In genomic region chr15:89147024-89147423, GRCm38 (mm10) we compare ENCODE assay signal across 8 mouse cellular contexts. TPM values are rescaled to one million over a fixed set of nuclear protein-coding genes. Genes with fewer than 3 reads are reported as not detected.
DNase-seq lines count a peak whose midpoint lies in the region; ATAC-seq and TF ChIP-seq lines count a peak whose summit lies in the region.

No protein-coding gene starts in this region.

- 8% methylated on average over 16 of the region's 16 CpGs for WGBS in forebrain, postnatal 0 days
- 2% methylated on average over 15 of the region's 16 CpGs for WGBS in kidney, postnatal 0 days
- whole genome bisulfite sequencing in midbrain, embryonic 15.5 days, result 6% methylated on average over 16 of the region's 16 CpGs

- no peaks in the 10 kb centered on the region for H3K9me3 ChIP-seq in forebrain, postnatal 0 days (ENCODE audit: low read length)
- no peaks in the 10 kb centered on the region for H3K9me3 ChIP-seq in kidney, postnatal 0 days (replicated peaks; ENCODE audit: low read length)
- H3K9me3 ChIP-seq in midbrain, embryonic 15.5 days, result no peaks in the 10 kb centered on the region

- ATAC-seq in activated CD4-positive, CD25-positive, alpha-beta regulatory T cell, adult 4 months, result peak; percentile 66
- peak; percentile 14; the same call in 1 of the 2 replicates for ATAC-seq in forebrain, postnatal 0 days
- ATAC-seq in kidney, postnatal 0 days (replicated peaks; ENCODE audit: low FRiP score, low read depth), result no peak
- peak; percentile 7; the same call in 1 of the 2 replicates for ATAC-seq in midbrain, embryonic 15.5 days (replicated peaks)

- H3K4me2 ChIP-seq in forebrain, postnatal 0 days (ENCODE audit: low read depth), result peak overlapping the region; percentile 83
- H3K4me2 ChIP-seq in kidney, postnatal 0 days (ENCODE audit: low read length), result peak overlapping the region; percentile 89
- peak overlapping the region; percentile 71 for H3K4me2 ChIP-seq in midbrain, embryonic 15.5 days

- peaks cover 14% of the 10 kb centered on the region for H3K36me3 ChIP-seq in forebrain, postnatal 0 days (ENCODE audit: insufficient read depth)
- no peaks in the 10 kb centered on the region for H3K36me3 ChIP-seq in kidney, postnatal 0 days (ENCODE audit: insufficient read depth, low read length)
- 0 out of 2 replicates have a peak, but pooled peaks cover 4% of the 10 kb centered on the region for H3K36me3 ChIP-seq in midbrain, embryonic 15.5 days (replicated peaks)

- H3K4me3 ChIP-seq in layer of hippocampus, adult 2 months, result peak overlapping the region; percentile 47; the same call in 1 of the 2 replicates
- H3K4me3 ChIP-seq in forebrain, postnatal 0 days (ENCODE audit: low read depth, low read length), result peak overlapping the region; percentile 76
- peak overlapping the region; percentile 12; the same call in 1 of the 2 replicates for H3K4me3 ChIP-seq in kidney, postnatal 0 days (replicated peaks; ENCODE audit: low read depth, low read length)
- H3K4me3 ChIP-seq in midbrain, embryonic 15.5 days, result peak overlapping the region; percentile 89

- no peaks in the 10 kb centered on the region for H3K27me3 ChIP-seq in forebrain, postnatal 0 days (ENCODE audit: insufficient read depth, low read length)
- H3K27me3 ChIP-seq in kidney, postnatal 0 days (ENCODE audit: insufficient read depth, low read length), result peaks cover 5% of the 10 kb centered on the region; the same call in 1 of the 2 replicates
- no peaks in the 10 kb centered on the region for H3K27me3 ChIP-seq in midbrain, embryonic 15.5 days (replicated peaks)

- H3K9ac ChIP-seq in forebrain, postnatal 0 days, result peak overlapping the region; percentile 55
- no peak overlapping the region for H3K9ac ChIP-seq in kidney, postnatal 0 days (ENCODE audit: low read depth, low read length)
- peak overlapping the region; percentile 64 for H3K9ac ChIP-seq in midbrain, embryonic 15.5 days

- TF ChIP-seq CTCF in layer of hippocampus, adult 2 months (conservative IDR thresholded peaks at IDR 0.05), result no peak
- TF ChIP-seq CTCF in forebrain, postnatal 0 days (IDR thresholded peaks at IDR 0.05; ENCODE audit: low read depth), result no peak
- TF ChIP-seq CTCF in kidney, postnatal 0 days (IDR thresholded peaks at IDR 0.05; ENCODE audit: low read depth), result no peak

- H3K27ac ChIP-seq in layer of hippocampus, adult 2 months, result peak overlapping the region; percentile 24; the same call in 1 of the 2 replicates
- H3K27ac ChIP-seq in forebrain, postnatal 0 days (ENCODE audit: low read depth, low read length), result peak overlapping the region; percentile 59
- H3K27ac ChIP-seq in kidney, postnatal 0 days, result no peak overlapping the region
- H3K27ac ChIP-seq in midbrain, embryonic 15.5 days, result peak overlapping the region; percentile 84

- H3K4me1 ChIP-seq in forebrain, postnatal 0 days (ENCODE audit: insufficient read depth), result peaks cover 15% of the 10 kb centered on the region; the same call in 1 of the 2 replicates
- peaks cover 28% of the 10 kb centered on the region for H3K4me1 ChIP-seq in kidney, postnatal 0 days (replicated peaks; ENCODE audit: insufficient read depth, low read length)
- H3K4me1 ChIP-seq in midbrain, embryonic 15.5 days, result peaks cover 40% of the 10 kb centered on the region

- DNase-seq in layer of hippocampus, adult 2 months (ENCODE audit: low spot score in 2 of 2), result no peak
- no peak for DNase-seq in layer of hippocampus, postnatal 36 days
- DNase-seq in forebrain, postnatal 0 days, result peak; percentile 49
- DNase-seq in kidney, postnatal 0 days (ENCODE audit: low spot score), result no peak
- DNase-seq in thymus, postnatal 36 days, result peak; percentile 74 to 82
- DNase-seq in ovary, postnatal 36 days (ENCODE audit: low spot score), result no peak

RNA-seq across cellular contexts. Expression of gene Mapk11, which starts 2.4 kb away (rescaled TPM):
- total RNA-seq in layer of hippocampus, adult 2 months (2021), result 10 to 100 TPM; 21.6 to 25.8 TPM
- total RNA-seq in layer of hippocampus, postnatal 36 days (2021), result 10 to 100 TPM; 21.9 to 22.8 TPM
- 10 to 100 TPM; 21.2 to 22.5 TPM for polyA plus RNA-seq in activated CD4-positive, CD25-positive, alpha-beta regulatory T cell, adult 4 months (2017; shearing (Covaris generic))
- total RNA-seq in forebrain, postnatal 0 days (2014; rRNA removed), result 35.2 and 35.8 TPM in 2 replicates
- polyA plus RNA-seq in forebrain, postnatal 0 days (2015; fragmentation: Nextera tagmentation; extraction: Ambion mirVana), result 16.2 and 21.3 TPM in 2 replicates
- 7.5 and 9.3 TPM in 2 replicates for polyA plus RNA-seq in kidney, postnatal 0 days (2015; fragmentation: Nextera tagmentation; extraction: Ambion mirVana)
- 30.8 and 32.5 TPM in 2 replicates for polyA plus RNA-seq in midbrain, embryonic 15.5 days (2015; fragmentation: Nextera tagmentation; extraction: Ambion mirVana)

RNA-seq across cellular contexts. Expression of gene Mapk12, which starts 6.5 kb away (rescaled TPM):
- 1 to 10 TPM; 4.4 to 5.6 TPM for total RNA-seq in layer of hippocampus, adult 2 months (2021)
- 1 to 10 TPM; 3.1 to 4.7 TPM for total RNA-seq in layer of hippocampus, postnatal 36 days (2021)
- 1 to 10 TPM; 1.1 to 2.1 TPM for polyA plus RNA-seq in activated CD4-positive, CD25-positive, alpha-beta regulatory T cell, adult 4 months (2017; shearing (Covaris generic))
- total RNA-seq in forebrain, postnatal 0 days (2014; rRNA removed), result 1.8 and 3.4 TPM in 2 replicates
- polyA plus RNA-seq in forebrain, postnatal 0 days (2015; fragmentation: Nextera tagmentation; extraction: Ambion mirVana), result 2.0 and 2.8 TPM in 2 replicates
- 12.3 and 13.5 TPM in 2 replicates for polyA plus RNA-seq in kidney, postnatal 0 days (2015; fragmentation: Nextera tagmentation; extraction: Ambion mirVana)
- polyA plus RNA-seq in midbrain, embryonic 15.5 days (2015; fragmentation: Nextera tagmentation; extraction: Ambion mirVana), result 4.0 and 5.1 TPM in 2 replicates

RNA-seq across cellular contexts. Expression of gene Hdac10, which starts 18.5 kb away (rescaled TPM):
- total RNA-seq in layer of hippocampus, adult 2 months (2021), result 10 to 100 TPM; 16.3 to 17.9 TPM
- total RNA-seq in layer of hippocampus, postnatal 36 days (2021), result 10 to 100 TPM; 14.3 to 14.7 TPM
- polyA plus RNA-seq in activated CD4-positive, CD25-positive, alpha-beta regulatory T cell, adult 4 months (2017; shearing (Covaris generic)), result 10 to 100 TPM; 14.3 to 16.1 TPM
- total RNA-seq in forebrain, postnatal 0 days (2014; rRNA removed), result 33.1 and 44.3 TPM in 2 replicates
- polyA plus RNA-seq in forebrain, postnatal 0 days (2015; fragmentation: Nextera tagmentation; extraction: Ambion mirVana), result 27.9 and 30.1 TPM in 2 replicates
- 12.8 and 13.2 TPM in 2 replicates for polyA plus RNA-seq in kidney, postnatal 0 days (2015; fragmentation: Nextera tagmentation; extraction: Ambion mirVana)
- 27.0 and 31.4 TPM in 2 replicates for polyA plus RNA-seq in midbrain, embryonic 15.5 days (2015; fragmentation: Nextera tagmentation; extraction: Ambion mirVana)

RNA-seq across cellular contexts. Expression of gene Tubgcp6, which starts 24.1 kb away (rescaled TPM):
- total RNA-seq in layer of hippocampus, adult 2 months (2021), result 10 to 100 TPM; 31.0 to 31.5 TPM
- 10 to 100 TPM; 28.4 to 35.3 TPM for total RNA-seq in layer of hippocampus, postnatal 36 days (2021)
- 10 to 100 TPM; 12.6 to 13.2 TPM for polyA plus RNA-seq in activated CD4-positive, CD25-positive, alpha-beta regulatory T cell, adult 4 months (2017; shearing (Covaris generic))
- 24.6 and 42.4 TPM in 2 replicates for total RNA-seq in forebrain, postnatal 0 days (2014; rRNA removed)
- 7.4 and 8.8 TPM in 2 replicates for polyA plus RNA-seq in forebrain, postnatal 0 days (2015; fragmentation: Nextera tagmentation; extraction: Ambion mirVana)
- polyA plus RNA-seq in kidney, postnatal 0 days (2015; fragmentation: Nextera tagmentation; extraction: Ambion mirVana), result 6.6 and 7.4 TPM in 2 replicates
- 20.1 and 21.2 TPM in 2 replicates for polyA plus RNA-seq in midbrain, embryonic 15.5 days (2015; fragmentation: Nextera tagmentation; extraction: Ambion mirVana)

RNA-seq across cellular contexts. Expression of gene Plxnb2, which starts 33.6 kb away (rescaled TPM):
- total RNA-seq in layer of hippocampus, adult 2 months (2021), result 10 to 100 TPM; 49.7 to 59.1 TPM
- total RNA-seq in layer of hippocampus, postnatal 36 days (2021), result 10 to 100 TPM; 51.0 to 58.7 TPM
- 1 to 10 TPM; 1.0 to 2.1 TPM for polyA plus RNA-seq in activated CD4-positive, CD25-positive, alpha-beta regulatory T cell, adult 4 months (2017; shearing (Covaris generic))
- total RNA-seq in forebrain, postnatal 0 days (2014; rRNA removed), result 126 and 138 TPM in 2 replicates
- polyA plus RNA-seq in forebrain, postnatal 0 days (2015; fragmentation: Nextera tagmentation; extraction: Ambion mirVana), result 45.2 and 52.8 TPM in 2 replicates
- 126 and 130 TPM in 2 replicates for polyA plus RNA-seq in kidney, postnatal 0 days (2015; fragmentation: Nextera tagmentation; extraction: Ambion mirVana)
- polyA plus RNA-seq in midbrain, embryonic 15.5 days (2015; fragmentation: Nextera tagmentation; extraction: Ambion mirVana), result 101 and 108 TPM in 2 replicates

Comparison
In these comparisons a context has a peak if more than half of its experiments do, and no peak if none do; other contexts are left out.
1. DNase-seq: peak in forebrain, postnatal 0 days (single experiment) and thymus, postnatal 36 days (2 of 2); none in layer of hippocampus, adult 2 months (0 of 2), layer of hippocampus, postnatal 36 days (0 of 2), kidney, postnatal 0 days (single experiment) and ovary, postnatal 36 days (single experiment).
2. H3K4me3 ChIP-seq: peak in every context shown above with its lines; median percentile 89 in midbrain, embryonic 15.5 days; 76 in forebrain, postnatal 0 days; 47 in layer of hippocampus, adult 2 months; 12 in kidney, postnatal 0 days.
3. Peak in every context shown above with its lines, with median percentiles within 50 percentile points of each other: H3K4me2 ChIP-seq.